Mouse (Mus musculus): ENCODE data around the gene Pnpla6. TPM values are rescaled to one million over a fixed set of nuclear protein-coding genes. Genes with fewer than 3 reads are reported as not detected.
A peak's percentile ranks its signal among the peaks of the same experiment; 100 is the strongest.

Gene Pnpla6
- polyA plus RNA-seq, 1 experiment from 2014 or later = 16.3 TPM

DNA sequence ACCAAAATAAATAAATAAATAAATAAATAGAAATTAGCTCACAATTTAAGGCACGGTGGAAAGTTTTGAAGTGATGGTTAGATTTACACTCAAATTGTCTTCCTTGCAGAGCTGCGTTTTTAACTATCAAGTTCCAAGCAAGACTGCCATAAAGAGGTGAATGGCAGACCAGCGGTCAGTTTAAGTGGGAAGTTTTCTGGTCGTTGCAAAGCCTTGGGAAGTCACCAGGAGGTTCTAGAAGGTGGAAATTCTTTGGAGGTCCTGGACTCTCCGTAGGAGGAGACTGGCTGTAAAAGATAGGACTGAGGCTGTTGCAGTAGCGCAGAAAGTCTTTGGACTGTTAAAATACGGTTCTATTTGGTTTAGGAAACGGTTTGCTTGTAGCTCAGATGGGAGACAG lies 15.4 kb upstream of the Pnpla6 start:
- H3K36me3 ChIP-seq (ENCODE audit: control insufficient read depth, insufficient read depth) = peaks cover 24% of the 10 kb centered on the region
- H3K4me1 ChIP-seq (ENCODE audit: control insufficient read depth, insufficient read depth, low read length) = peaks cover 11% of the 10 kb centered on the region
- H3K4me2 ChIP-seq (ENCODE audit: low read depth, low read length) = peak overlapping the region; percentile 92
- peak; percentile 17 for ATAC-seq (replicated peaks; ENCODE audit: extremely low read depth, insufficient read depth, low FRiP score)
- no peaks in the 10 kb centered on the region for H3K9me3 ChIP-seq (replicated peaks; ENCODE audit: control insufficient read depth, low read length)
- peak overlapping the region; percentile 87 for H3K9ac ChIP-seq (ENCODE audit: low read length)
- H3K4me3 ChIP-seq (ENCODE audit: low read length) = peak overlapping the region; percentile 82
- peak overlapping the region; percentile 94 for H3K27ac ChIP-seq (ENCODE audit: low read length)
- 4% methylated on average over 8 of the region's 8 CpGs for WGBS
- H3K27me3 ChIP-seq (ENCODE audit: control insufficient read depth, insufficient read depth, low read length) = no peaks in the 10 kb centered on the region

GRCm38 (mm10) chr8:3500235-3501090 lies 14.7 kb upstream of the Pnpla6 start, which contains the start of gene Mcoln1:
Gene Mcoln1 (plus strand): TSS chr8:3500457.
- Histone ChIP-seq H3K9ac (ENCODE audit: low read length) (peak within 1 kb of the TSS; percentile 89), H3K27me3 (ENCODE audit: control insufficient read depth, insufficient read depth, low read length) (no peaks in the 10 kb centered on the region), H3K4me3 (ENCODE audit: low read length) (peak within 1 kb of the TSS; percentile 82), H3K4me1 (ENCODE audit: control insufficient read depth, insufficient read depth, low read length) (peaks cover 11% of the 10 kb centered on the region), H3K4me2 (ENCODE audit: low read depth, low read length) (peak within 1 kb of the TSS; percentile 92), H3K27ac (ENCODE audit: low read length) (peak within 1 kb of the TSS; percentile 94), H3K36me3 (ENCODE audit: control insufficient read depth, insufficient read depth) (peaks cover 17% of the 10 kb centered on the region), H3K9me3 (replicated peaks; ENCODE audit: control insufficient read depth, low read length) (no peaks in the 10 kb centered on the region)
- ATAC-seq (replicated peaks; ENCODE audit: extremely low read depth, insufficient read depth, low FRiP score) = peak; percentile 91
- under 1% methylated on average over 70 of the region's 70 CpGs for WGBS

DNA sequence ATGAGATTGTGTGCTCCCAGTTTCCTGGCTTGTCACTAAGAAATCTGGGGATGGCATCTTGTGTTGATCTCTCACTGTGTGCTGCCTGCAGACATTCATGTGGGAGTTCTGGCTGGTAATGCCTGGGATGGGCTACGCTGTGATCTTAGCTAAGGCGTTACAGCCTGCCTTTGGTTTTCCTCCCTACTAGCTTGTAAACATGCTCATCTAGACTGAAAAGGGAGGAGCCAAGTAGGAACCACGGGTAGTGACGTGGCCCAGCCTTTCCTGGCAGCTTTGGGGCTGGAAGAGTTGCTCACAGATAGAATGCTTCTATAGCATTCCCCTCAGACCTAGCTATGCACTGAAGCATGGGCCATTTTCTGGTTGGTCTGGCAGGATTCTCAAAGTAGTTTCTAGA lies 13.0 kb upstream of the Pnpla6 start:
- Histone ChIP-seq H3K4me1 (ENCODE audit: control insufficient read depth, insufficient read depth, low read length) (peaks cover 11% of the 10 kb centered on the region), H3K27me3 (ENCODE audit: control insufficient read depth, insufficient read depth, low read length) (no peaks in the 10 kb centered on the region), H3K9me3 (replicated peaks; ENCODE audit: control insufficient read depth, low read length) (no peaks in the 10 kb centered on the region), H3K9ac (ENCODE audit: low read length) (no peak overlapping the region), H3K36me3 (ENCODE audit: control insufficient read depth, insufficient read depth) (peaks cover 10% of the 10 kb centered on the region), H3K4me2 (ENCODE audit: low read depth, low read length) (no peak overlapping the region), H3K27ac (ENCODE audit: low read length) (no peak overlapping the region), H3K4me3 (ENCODE audit: low read length) (no peak overlapping the region)
- ATAC-seq (replicated peaks; ENCODE audit: extremely low read depth, insufficient read depth, low FRiP score) = no peak
- 66% methylated on average over 4 of the region's 4 CpGs for WGBS

DNA sequence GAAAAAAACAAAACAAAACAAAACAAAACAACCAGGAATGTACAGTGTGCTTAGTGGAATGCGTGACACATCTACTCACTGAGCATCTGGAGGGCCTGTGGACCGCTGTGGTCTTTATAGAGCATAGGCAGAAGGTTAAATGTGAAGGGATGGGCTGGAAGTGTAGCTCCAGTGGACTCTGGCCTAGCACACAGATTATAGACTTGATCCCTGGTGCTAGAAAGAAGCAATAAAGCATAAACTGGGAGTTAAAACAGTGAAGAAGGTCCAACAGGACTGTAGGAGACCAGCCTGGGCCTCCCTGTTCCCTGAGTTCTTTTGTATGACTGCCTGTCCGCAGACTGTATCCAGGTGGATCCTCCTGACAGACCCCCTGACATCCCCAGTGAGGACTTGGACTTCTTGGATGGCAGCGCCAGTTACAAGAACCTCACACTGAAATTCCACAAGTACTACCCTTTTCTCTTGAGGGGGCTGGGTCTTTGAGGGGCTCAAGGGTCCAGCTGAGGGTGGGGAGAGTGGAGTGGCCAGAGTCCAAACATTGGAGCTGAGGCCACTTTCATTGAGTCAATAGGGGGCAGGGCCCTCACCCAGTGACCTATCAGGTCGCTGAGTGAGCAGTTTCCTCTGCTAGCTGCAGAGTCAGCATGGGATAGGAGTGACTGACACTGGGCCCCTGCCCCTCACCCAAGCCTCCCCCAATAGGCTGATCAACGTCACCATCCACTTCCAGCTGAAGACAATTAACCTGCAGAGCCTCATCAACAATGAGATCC lies 7.0 kb upstream of the Pnpla6 start:
- 74% methylated on average over 6 of the region's 6 CpGs for WGBS
- peaks cover 35% of the 10 kb centered on the region for H3K36me3 ChIP-seq (ENCODE audit: control insufficient read depth, insufficient read depth)

DNA sequence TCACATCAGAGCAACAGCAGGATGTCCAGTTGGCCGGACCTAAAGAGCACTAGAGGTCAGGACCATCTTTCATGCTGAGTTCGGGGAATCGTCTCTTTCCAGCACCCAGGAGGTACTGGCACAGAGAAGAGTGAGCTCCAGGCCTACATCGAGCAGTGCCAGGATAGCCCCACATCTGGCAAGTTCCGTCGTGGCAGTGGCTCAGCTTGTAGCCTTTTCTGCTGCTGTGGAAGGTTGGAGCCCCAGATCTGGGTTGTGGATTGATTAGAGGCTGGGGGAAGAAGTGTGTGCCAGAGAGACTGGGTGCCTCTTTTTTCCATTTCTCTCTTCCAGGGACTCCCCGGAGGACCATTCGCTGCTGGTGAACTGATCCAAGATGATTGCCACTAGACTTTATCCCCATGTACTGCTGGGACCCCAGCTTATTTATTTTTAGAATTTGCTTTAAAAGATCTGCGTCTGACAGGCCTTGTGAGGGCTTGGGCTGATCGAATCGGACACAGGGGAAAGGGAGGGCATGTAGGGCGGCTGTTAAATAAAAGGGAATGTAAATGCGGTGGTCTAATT lies 420 bp upstream of the Pnpla6 start:
- 34% methylated on average over 13 of the region's 13 CpGs for WGBS
- no peak for ATAC-seq (replicated peaks; ENCODE audit: extremely low read depth, insufficient read depth, low FRiP score)

More for the DNA sequence above, 7.0 kb upstream of the Pnpla6 start:
- ATAC-seq (replicated peaks; ENCODE audit: extremely low read depth, insufficient read depth, low FRiP score) = no peak
- no peak overlapping the region for H3K9ac ChIP-seq (ENCODE audit: low read length)
- no peak overlapping the region for H3K27ac ChIP-seq (ENCODE audit: low read length)
- H3K4me1 ChIP-seq (ENCODE audit: control insufficient read depth, insufficient read depth, low read length) = no peaks in the 10 kb centered on the region
- H3K27me3 ChIP-seq (ENCODE audit: control insufficient read depth, insufficient read depth, low read length) = no peaks in the 10 kb centered on the region
- H3K4me3 ChIP-seq (ENCODE audit: low read length) = no peak overlapping the region
- no peak overlapping the region for H3K4me2 ChIP-seq (ENCODE audit: low read depth, low read length)
- H3K9me3 ChIP-seq (replicated peaks; ENCODE audit: control insufficient read depth, low read length) = no peaks in the 10 kb centered on the region

DNA sequence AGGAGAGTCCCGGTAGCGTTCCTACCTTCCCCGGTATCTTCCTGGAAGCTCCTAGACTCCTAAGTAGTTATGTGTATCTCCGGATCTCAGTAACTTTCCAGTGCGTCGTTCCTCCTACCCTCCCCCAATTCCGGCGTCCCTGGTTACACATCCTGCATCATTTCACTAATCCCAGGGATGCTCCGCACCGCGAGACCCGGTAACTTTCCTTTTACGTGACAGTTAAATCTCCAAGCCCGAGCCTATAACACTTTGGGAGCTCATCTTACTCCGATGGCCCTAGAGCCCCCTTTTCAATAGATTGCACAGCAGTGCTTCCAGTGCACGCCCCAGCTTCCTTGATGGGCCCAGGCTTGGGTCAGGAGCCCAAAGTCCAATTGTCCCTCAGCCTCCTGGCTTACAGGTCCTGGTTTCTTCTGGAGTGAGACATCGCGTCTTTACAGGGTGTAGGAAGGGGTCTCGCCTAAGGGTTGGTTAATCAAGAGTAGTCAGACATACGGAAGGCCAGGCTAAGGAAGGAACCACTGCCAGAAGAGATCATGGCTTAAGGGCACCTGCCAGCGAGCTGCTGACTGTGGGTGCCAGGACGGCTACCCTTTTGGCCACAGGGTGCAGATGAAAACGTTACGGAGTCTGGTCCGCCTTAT lies 710 bp downstream of the Pnpla6 start:
- Histone ChIP-seq H3K27me3 (ENCODE audit: control insufficient read depth, insufficient read depth, low read length) (no peaks in the 10 kb centered on the region), H3K4me2 (ENCODE audit: low read depth, low read length) (peak overlapping the region; percentile 98), H3K4me1 (ENCODE audit: control insufficient read depth, insufficient read depth, low read length) (peaks cover 9% of the 10 kb centered on the region), H3K9ac (ENCODE audit: low read length) (peak overlapping the region; percentile 71), H3K27ac (ENCODE audit: low read length) (peak overlapping the region; percentile 52), H3K9me3 (replicated peaks; ENCODE audit: control insufficient read depth, low read length) (no peaks in the 10 kb centered on the region), H3K4me3 (ENCODE audit: low read length) (peak overlapping the region; percentile 81), H3K36me3 (ENCODE audit: control insufficient read depth, insufficient read depth) (0 out of 2 replicates have a peak, but pooled peaks cover 3% of the 10 kb centered on the region)
- WGBS = under 1% methylated on average over 25 of the region's 25 CpGs
- ATAC-seq (replicated peaks; ENCODE audit: extremely low read depth, insufficient read depth, low FRiP score) = peak; percentile 28

More for the DNA sequence above, 420 bp upstream of the Pnpla6 start:
- peak overlapping the region; percentile 98 for H3K4me2 ChIP-seq (ENCODE audit: low read depth, low read length)
- H3K36me3 ChIP-seq (ENCODE audit: control insufficient read depth, insufficient read depth) = 0 out of 2 replicates have a peak, but pooled peaks cover 6% of the 10 kb centered on the region
- H3K9ac ChIP-seq (ENCODE audit: low read length) = peak overlapping the region; percentile 71
- peak overlapping the region; percentile 81 for H3K4me3 ChIP-seq (ENCODE audit: low read length)
- no peaks in the 10 kb centered on the region for H3K27me3 ChIP-seq (ENCODE audit: control insufficient read depth, insufficient read depth, low read length)
- H3K9me3 ChIP-seq (replicated peaks; ENCODE audit: control insufficient read depth, low read length) = no peaks in the 10 kb centered on the region
- H3K27ac ChIP-seq (ENCODE audit: low read length) = no peak overlapping the region; the same call in 1 of the 2 replicates
- peaks cover 9% of the 10 kb centered on the region for H3K4me1 ChIP-seq (ENCODE audit: control insufficient read depth, insufficient read depth, low read length)

DNA sequence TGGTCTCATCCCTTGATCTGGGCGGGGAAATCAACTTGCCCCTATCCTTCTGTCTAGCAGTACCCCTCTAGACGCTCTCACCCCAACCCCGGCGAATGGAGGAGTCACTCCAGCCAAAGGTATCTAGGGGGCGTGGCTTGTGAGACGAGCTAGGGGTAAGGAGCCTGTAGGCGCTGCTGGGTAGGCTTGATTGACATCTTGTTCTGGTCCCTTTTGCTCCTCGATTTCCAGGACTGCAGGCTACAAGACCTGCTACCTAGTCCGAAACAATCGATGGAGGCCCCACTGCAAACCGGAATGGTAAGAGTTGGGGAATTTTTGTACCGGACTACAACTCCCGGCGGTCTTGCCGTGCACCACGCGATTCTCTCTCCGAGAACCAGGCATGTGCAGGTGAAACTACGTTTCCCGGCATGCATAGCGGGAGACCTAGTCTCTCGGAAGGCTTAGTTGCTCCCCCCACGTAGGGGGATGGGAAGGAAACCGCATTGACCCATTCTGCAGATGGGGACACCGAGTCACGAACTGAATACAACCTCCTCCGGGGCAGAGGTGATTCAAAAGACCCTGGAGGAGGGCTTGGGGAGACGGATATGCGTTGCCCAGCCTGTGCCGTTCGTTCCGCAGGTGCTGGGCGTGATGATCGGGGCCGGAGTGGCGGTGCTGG lies 1.4 kb downstream of the Pnpla6 start:
- peak; percentile 82 for ATAC-seq (replicated peaks; ENCODE audit: extremely low read depth, insufficient read depth, low FRiP score)
- H3K36me3 ChIP-seq (ENCODE audit: control insufficient read depth, insufficient read depth) = no peaks in the 10 kb centered on the region; the same call in 1 of the 2 replicates
- H3K27me3 ChIP-seq (ENCODE audit: control insufficient read depth, insufficient read depth, low read length) = no peaks in the 10 kb centered on the region
- WGBS = 1% methylated on average over 36 of the region's 36 CpGs
- H3K4me2 ChIP-seq (ENCODE audit: low read depth, low read length) = peak overlapping the region; percentile 98
- H3K9me3 ChIP-seq (replicated peaks; ENCODE audit: control insufficient read depth, low read length) = no peaks in the 10 kb centered on the region
- peak overlapping the region; percentile 72 for H3K9ac ChIP-seq (ENCODE audit: low read length)
- H3K27ac ChIP-seq (ENCODE audit: low read length) = peak overlapping the region; percentile 52
- peak overlapping the region; percentile 81 for H3K4me3 ChIP-seq (ENCODE audit: low read length)
- H3K4me1 ChIP-seq (ENCODE audit: control insufficient read depth, insufficient read depth, low read length) = peaks cover 9% of the 10 kb centered on the region

- H3K4me1 ChIP-seq (ENCODE audit: control insufficient read depth, insufficient read depth, low read length) = peaks cover 9% of the 10 kb centered on the region
- 2% methylated on average over 16 of the region's 16 CpGs for WGBS
- H3K27me3 ChIP-seq (ENCODE audit: control insufficient read depth, insufficient read depth, low read length) = no peaks in the 10 kb centered on the region
- peak; percentile 2; the same call in 1 of the 2 replicates for ATAC-seq (replicated peaks; ENCODE audit: extremely low read depth, insufficient read depth, low FRiP score)
- H3K36me3 ChIP-seq (ENCODE audit: control insufficient read depth, insufficient read depth) = no peaks in the 10 kb centered on the region; the same call in 1 of the 2 replicates
- H3K9me3 ChIP-seq (replicated peaks; ENCODE audit: control insufficient read depth, low read length) = no peaks in the 10 kb centered on the region
- peak overlapping the region; percentile 72 for H3K9ac ChIP-seq (ENCODE audit: low read length)
- H3K27ac ChIP-seq (ENCODE audit: low read length) = peak overlapping the region; percentile 51
- H3K4me2 ChIP-seq (ENCODE audit: low read depth, low read length) = peak overlapping the region; percentile 98
- H3K4me3 ChIP-seq (ENCODE audit: low read length) = peak overlapping the region; percentile 81
Observed at GRCm38 (mm10) chr8:3517117-3517495, 1.9 kb downstream of the Pnpla6 start.
